Mouse (Mus musculus): Measurements from ENCODE around the gene Glra3.

- TF ChIP-seq CHD2 (IDR thresholded peaks at IDR 0.05; ENCODE audit: low read depth, low read length) = no peak
- no peak for TF ChIP-seq ZNF384 (IDR thresholded peaks at IDR 0.05; ENCODE audit: low read depth, low read length)
- no peak for TF ChIP-seq MAFK (IDR thresholded peaks at IDR 0.05; ENCODE audit: insufficient read depth, low read depth, low read length)
- TF ChIP-seq HCFC1 (IDR thresholded peaks at IDR 0.05; ENCODE audit: borderline replicate concordance, insufficient read depth, low read length) = no peak
Measured at GRCm38 (mm10) chr8:55997859-55998258, 57.6 kb downstream of the Glra3 start.

Measured in ES-E14 (cell line).